Mouse (Mus musculus) brain, embryonic 14.5 days (tissue): ENCODE data around the gene Thsd7b.

Experiments used
- CTCF ChIP-seq: fragments of 200-500 bp; IDR thresholded peaks from 2 replicates; pipeline ENCODE4 v1.5.1; 2012; ENCODE audit warnings: inconsistent platforms, mild to moderate bottlenecking, moderate library complexity, borderline replicate concordance; ENCODE audit not compliant: insufficient read depth, insufficient read length; ENCODE audit errors: extremely low read depth
- POLR2A ChIP-seq: fragments of 200-500 bp; IDR thresholded peaks from 2 replicates; pipeline ENCODE4 v1.6.1; 2012; ENCODE audit warnings: mild to moderate bottlenecking, inconsistent platforms, borderline replicate concordance; ENCODE audit not compliant: poor library complexity, insufficient read depth, insufficient read length, severe bottlenecking; ENCODE audit errors: extremely low read depth

GRCm38 (mm10) chr1:130085910-130086309 lies 812.8 kb downstream of the Thsd7b start:
- no peak for TF ChIP-seq CTCF
- TF ChIP-seq POLR2A = no peak
